Mouse (Mus musculus): ENCODE results near the gene Zfp3. TPM values are rescaled to one million over a fixed set of nuclear protein-coding genes. Genes with fewer than 3 reads are reported as not detected.

Gene Zfp3
- polyA plus RNA-seq, 1 experiment from 2014 or later = 15.8 TPM

GRCm38 (mm10) chr11:70812365-70812764 lies 48.4 kb downstream of the Zfp3 start, which contains the start of gene Scimp:
Scimp (minus strand) TSS chr11:70812586.
- Histone ChIP-seq H3K4me1 (replicated peaks) (no peaks in the 10 kb centered on the region), H3K9me3 (no peaks in the 10 kb centered on the region), H3K36me3 (no peaks in the 10 kb centered on the region), H3K27ac (replicated peaks) (no peak within 1 kb of the TSS), H3K27me3 (no peaks in the 10 kb centered on the region), H3K4me2 (no peak within 1 kb of the TSS), H3K4me3 (no peak within 1 kb of the TSS), H3K9ac (no peak within 1 kb of the TSS)
- no peak for ATAC-seq (ENCODE audit: low FRiP score, low read depth)
- 82% methylated on average over 7 of the region's 7 CpGs for WGBS

GRCm38 (mm10) chr11:70815071-70815470 lies 51.1 kb downstream of the Zfp3 start:
- no peaks in the 10 kb centered on the region for H3K4me1 ChIP-seq (replicated peaks)
- H3K4me2 ChIP-seq = no peak overlapping the region
- no peak overlapping the region for H3K27ac ChIP-seq (replicated peaks)
- 85% methylated on average over 8 of the region's 8 CpGs for WGBS
- H3K4me3 ChIP-seq = no peak overlapping the region
- H3K27me3 ChIP-seq = no peaks in the 10 kb centered on the region
- H3K9me3 ChIP-seq = no peaks in the 10 kb centered on the region
- no peaks in the 10 kb centered on the region for H3K36me3 ChIP-seq
- no peak overlapping the region for H3K9ac ChIP-seq
- ATAC-seq (ENCODE audit: low FRiP score, low read depth) = no peak

- no peak overlapping the region for H3K4me3 ChIP-seq
- no peaks in the 10 kb centered on the region for H3K27me3 ChIP-seq
- H3K4me1 ChIP-seq (replicated peaks) = no peaks in the 10 kb centered on the region
- no peaks in the 10 kb centered on the region for H3K9me3 ChIP-seq
- WGBS = 35% methylated on average over 6 of the region's 6 CpGs
- no peaks in the 10 kb centered on the region for H3K36me3 ChIP-seq
- H3K27ac ChIP-seq (replicated peaks) = no peak overlapping the region
- no peak overlapping the region for H3K9ac ChIP-seq
- no peak for ATAC-seq (ENCODE audit: low FRiP score, low read depth)
- H3K4me2 ChIP-seq = no peak overlapping the region
These were observed 51.6 kb downstream of the Zfp3 start for GRCm38 (mm10) chr11:70815498-70816078.

GRCm38 (mm10) chr11:70816770-70817169 lies 52.8 kb downstream of the Zfp3 start:
- Histone ChIP-seq H3K4me1 (replicated peaks) (no peaks in the 10 kb centered on the region), H3K27me3 (no peaks in the 10 kb centered on the region), H3K4me3 (no peak overlapping the region), H3K9me3 (no peaks in the 10 kb centered on the region), H3K27ac (replicated peaks) (no peak overlapping the region), H3K4me2 (no peak overlapping the region), H3K9ac (no peak overlapping the region), H3K36me3 (no peaks in the 10 kb centered on the region)
- WGBS = 83% methylated on average over 4 of the region's 4 CpGs
- no peak for ATAC-seq (ENCODE audit: low FRiP score, low read depth)

GRCm38 (mm10) chr11:70820120-70820519 lies 56.1 kb downstream of the Zfp3 start:
- Histone ChIP-seq H3K27me3 (no peaks in the 10 kb centered on the region), H3K4me3 (no peak overlapping the region), H3K9ac (no peak overlapping the region), H3K4me1 (replicated peaks) (no peaks in the 10 kb centered on the region), H3K27ac (replicated peaks) (no peak overlapping the region), H3K9me3 (no peaks in the 10 kb centered on the region), H3K36me3 (no peaks in the 10 kb centered on the region), H3K4me2 (no peak overlapping the region)
- no peak for ATAC-seq (ENCODE audit: low FRiP score, low read depth)
- 87% methylated on average over 8 of the region's 8 CpGs for WGBS

- 0 out of 2 replicates have a peak, but pooled peaks have one; percentile 38 for ATAC-seq (ENCODE audit: low FRiP score, low read depth)
- no peaks in the 10 kb centered on the region for H3K4me1 ChIP-seq (replicated peaks)
- 57% methylated on average over 17 of the region's 17 CpGs for WGBS
- no peak overlapping the region for H3K9ac ChIP-seq
- H3K9me3 ChIP-seq = no peaks in the 10 kb centered on the region
- no peak overlapping the region for H3K27ac ChIP-seq (replicated peaks)
- no peaks in the 10 kb centered on the region for H3K36me3 ChIP-seq
- H3K27me3 ChIP-seq = no peaks in the 10 kb centered on the region
- no peak overlapping the region for H3K4me2 ChIP-seq
- no peak overlapping the region for H3K4me3 ChIP-seq
These were observed 58.0 kb downstream of the Zfp3 start for GRCm38 (mm10) chr11:70821728-70822591.

Small RNA genes within 50 kb of the gene (microRNA-seq; reads per million reads assigned to microRNA genes)
- not detected for gene Gm22760

Other genes with a start within 250 kb of the Zfp3 start
- gene Vmo1, start 249.6 kb upstream of the Zfp3 start, polyA plus RNA-seq (2015; fragmentation: Nextera tagmentation; extraction: Ambion mirVana) = 0.42 TPM in 1 of 2 replicates, not detected in the other
- 0.21 and 0.26 TPM in 2 replicates for gene Gltpd2, start 245.0 kb upstream of the Zfp3 start, polyA plus RNA-seq (2015; fragmentation: Nextera tagmentation; extraction: Ambion mirVana)
- 763 and 792 TPM in 2 replicates for gene Psmb6, start 238.8 kb upstream of the Zfp3 start, polyA plus RNA-seq (2015; fragmentation: Nextera tagmentation; extraction: Ambion mirVana)
- not detected in 2 replicates for gene Gm40193, start 231.3 kb upstream of the Zfp3 start, polyA plus RNA-seq (2015; fragmentation: Nextera tagmentation; extraction: Ambion mirVana)
- 17.3 and 20.4 TPM in 2 replicates for gene Pld2, start 224.1 kb upstream of the Zfp3 start, polyA plus RNA-seq (2015; fragmentation: Nextera tagmentation; extraction: Ambion mirVana)
- gene Mink1, start 201.3 kb upstream of the Zfp3 start, polyA plus RNA-seq (2015; fragmentation: Nextera tagmentation; extraction: Ambion mirVana) = 18.1 and 20.5 TPM in 2 replicates
- gene 4930544D05Rik, start 148.4 kb upstream of the Zfp3 start, polyA plus RNA-seq (2015; fragmentation: Nextera tagmentation; extraction: Ambion mirVana) = not detected in 2 replicates
- gene Chrne, start 145.0 kb upstream of the Zfp3 start, polyA plus RNA-seq (2015; fragmentation: Nextera tagmentation; extraction: Ambion mirVana) = 0.24 and 0.51 TPM in 2 replicates
- 0.24 and 0.38 TPM in 2 replicates for gene Gp1ba, start 125.1 kb upstream of the Zfp3 start, polyA plus RNA-seq (2015; fragmentation: Nextera tagmentation; extraction: Ambion mirVana)
- gene Rnf167, start 117.0 kb upstream of the Zfp3 start, polyA plus RNA-seq (2015; fragmentation: Nextera tagmentation; extraction: Ambion mirVana) = 94.8 and 109 TPM in 2 replicates
- gene Slc25a11, start 116.7 kb upstream of the Zfp3 start, polyA plus RNA-seq (2015; fragmentation: Nextera tagmentation; extraction: Ambion mirVana) = 167 and 176 TPM in 2 replicates
- 722 and 792 TPM in 2 replicates for gene Pfn1, start 109.6 kb upstream of the Zfp3 start, polyA plus RNA-seq (2015; fragmentation: Nextera tagmentation; extraction: Ambion mirVana)
- 6.7 and 8.7 TPM in 2 replicates for gene Eno3, start 107.0 kb upstream of the Zfp3 start, polyA plus RNA-seq (2015; fragmentation: Nextera tagmentation; extraction: Ambion mirVana)
- 152 and 164 TPM in 2 replicates for gene Spag7, start 94.8 kb upstream of the Zfp3 start, polyA plus RNA-seq (2015; fragmentation: Nextera tagmentation; extraction: Ambion mirVana)
- gene Camta2, start 76.1 kb upstream of the Zfp3 start, polyA plus RNA-seq (2015; fragmentation: Nextera tagmentation; extraction: Ambion mirVana) = 23.4 and 27.5 TPM in 2 replicates
- gene Inca1, start 64.1 kb upstream of the Zfp3 start, polyA plus RNA-seq (2015; fragmentation: Nextera tagmentation; extraction: Ambion mirVana) = 1.8 and 1.9 TPM in 2 replicates
- gene Kif1c, start 63.7 kb upstream of the Zfp3 start, polyA plus RNA-seq (2015; fragmentation: Nextera tagmentation; extraction: Ambion mirVana) = 1.7 and 1.9 TPM in 2 replicates
- 0.39 TPM in 1 of 2 replicates, not detected in the other for gene Scimp, start 48.4 kb downstream of the Zfp3 start, polyA plus RNA-seq (2015; fragmentation: Nextera tagmentation; extraction: Ambion mirVana)
- 85.5 and 88.9 TPM in 2 replicates for gene Rabep1, start 80.6 kb downstream of the Zfp3 start, polyA plus RNA-seq (2015; fragmentation: Nextera tagmentation; extraction: Ambion mirVana)
- gene Nup88, start 205.8 kb downstream of the Zfp3 start, polyA plus RNA-seq (2015; fragmentation: Nextera tagmentation; extraction: Ambion mirVana) = 111 and 117 TPM in 2 replicates
- 69.0 and 69.9 TPM in 2 replicates for gene Rpain, start 206.0 kb downstream of the Zfp3 start, polyA plus RNA-seq (2015; fragmentation: Nextera tagmentation; extraction: Ambion mirVana)
- 175 and 182 TPM in 2 replicates for gene C1qbp, start 218.8 kb downstream of the Zfp3 start, polyA plus RNA-seq (2015; fragmentation: Nextera tagmentation; extraction: Ambion mirVana)
- gene Dhx33, start 240.2 kb downstream of the Zfp3 start, polyA plus RNA-seq (2015; fragmentation: Nextera tagmentation; extraction: Ambion mirVana) = 14.3 and 15.7 TPM in 2 replicates